Comparison of ENCODE assay signal across 11 mouse cellular contexts in the genomic region with DNA sequence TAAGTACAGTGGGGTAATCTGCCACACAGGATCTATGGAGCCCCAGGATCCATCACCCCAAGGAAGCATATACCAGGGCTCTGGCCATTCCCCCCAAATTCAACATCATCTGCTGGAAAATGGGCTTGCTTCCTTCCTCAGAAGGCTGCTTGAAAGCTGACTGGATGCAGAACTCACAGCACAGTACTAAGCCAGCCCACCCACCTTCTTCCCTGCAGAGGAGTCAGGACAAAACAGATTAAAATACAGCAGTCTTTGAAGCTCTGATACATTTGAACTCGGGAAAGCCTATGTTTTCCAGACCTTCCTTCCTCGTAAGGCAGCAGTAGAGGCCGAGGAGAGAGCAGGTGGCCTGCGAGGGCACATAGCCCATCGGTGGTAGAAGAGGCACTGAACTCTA.
"Had no signal": no experiment of that assay in that cellular context is flagged by ENCODE, and none has a peak within 500 bp of the region (broad histone marks: within the 10 kb centered on the region; RNA-seq: fewer than 3 reads in every experiment).

No protein-coding gene starts in this region.

- H3K4me2 ChIP-seq: midbrain, embryonic 13.5 days; stomach, embryonic 15.5 days had no signal

- H3K27me3 ChIP-seq: stomach, embryonic 15.5 days had no signal

- H3K4me3 ChIP-seq: midbrain, embryonic 13.5 days; stomach, embryonic 15.5 days had no signal

- H3K36me3 ChIP-seq: midbrain, embryonic 13.5 days; stomach, embryonic 15.5 days had no signal

- H3K4me1 ChIP-seq: midbrain, embryonic 13.5 days; stomach, embryonic 15.5 days had no signal

- H3K27ac ChIP-seq: liver, embryonic 14.5 days; midbrain, embryonic 13.5 days; stomach, embryonic 15.5 days had no signal

- H3K9ac ChIP-seq: liver, embryonic 14.5 days; midbrain, embryonic 13.5 days; stomach, embryonic 15.5 days had no signal

- DNase-seq: kidney, adult 11 months; kidney, postnatal 14 days; left cerebral cortex, postnatal 4 days; lung, adult 18-20 months; lung, postnatal 36 days; right cerebral cortex, adult 18-20 months; spleen, adult 18-20 months; thymus, postnatal 14 days had no signal

- H3K9me3 ChIP-seq: midbrain, embryonic 13.5 days; stomach, embryonic 15.5 days had no signal
